Mouse (Mus musculus): Measurements from ENCODE around the gene Amh. TPM values are rescaled to one million over a fixed set of nuclear protein-coding genes. Genes with fewer than 3 reads are reported as not detected.

Gene Amh
- total and polyA plus RNA-seq, 2 experiments from 2014 or later, result 0.18 to 4.0 TPM

- WGBS, result 70% methylated on average over 12 of the region's 12 CpGs
These were observed 40.7 kb downstream of the Amh start for GRCm38 (mm10) chr10:80845732-80846131.

GRCm38 (mm10) chr10:80848571-80848970 is 43.5 kb downstream of the Amh start:
- Histone ChIP-seq H3K4me1 (ENCODE audit: control insufficient read depth, insufficient read depth) (peaks cover 8% of the 10 kb centered on the region), H3K4me3 (ENCODE audit: low read depth, low read length) (no peak overlapping the region), H3K4me2 (ENCODE audit: low read depth, low read length) (no peak overlapping the region), H3K9ac (replicated peaks; ENCODE audit: low read depth, low read length) (no peak overlapping the region), H3K36me3 (replicated peaks; ENCODE audit: control insufficient read depth, insufficient read depth, low read length) (peaks cover 17% of the 10 kb centered on the region), H3K27me3 (ENCODE audit: control insufficient read depth, insufficient read depth, low read length) (peaks cover 16% of the 10 kb centered on the region), H3K9me3 (replicated peaks; ENCODE audit: control insufficient read depth, low read length) (no peaks in the 10 kb centered on the region), H3K27ac (ENCODE audit: low read depth) (no peak overlapping the region)
- no peak for TF ChIP-seq CTCF (IDR thresholded peaks at IDR 0.05; ENCODE audit: low read depth)
- no peak for TF ChIP-seq EP300 (IDR thresholded peaks at IDR 0.05; ENCODE audit: low read depth)
- ATAC-seq (ENCODE audit: insufficient read depth, low read depth), result peak; percentile 43
- no peak for DNase-seq (ENCODE audit: low spot score)
- WGBS, result 9% methylated on average over 10 of the region's 10 CpGs

More at GRCm38 (mm10) chr10:80845732-80846131, 40.7 kb downstream of the Amh start:
- Histone ChIP-seq H3K9ac (replicated peaks; ENCODE audit: low read depth, low read length) (no peak overlapping the region), H3K36me3 (replicated peaks; ENCODE audit: control insufficient read depth, insufficient read depth, low read length) (no peaks in the 10 kb centered on the region), H3K4me3 (ENCODE audit: low read depth, low read length) (no peak overlapping the region), H3K4me2 (ENCODE audit: low read depth, low read length) (no peak overlapping the region), H3K27ac (ENCODE audit: low read depth) (no peak overlapping the region), H3K9me3 (replicated peaks; ENCODE audit: control insufficient read depth, low read length) (no peaks in the 10 kb centered on the region), H3K27me3 (ENCODE audit: control insufficient read depth, insufficient read depth, low read length) (peaks cover 30% of the 10 kb centered on the region), H3K4me1 (ENCODE audit: control insufficient read depth, insufficient read depth) (peaks cover 9% of the 10 kb centered on the region)
- ATAC-seq (ENCODE audit: insufficient read depth, low read depth) (no peak), DNase-seq (ENCODE audit: low spot score) (no peak)
- TF ChIP-seq EP300 (IDR thresholded peaks at IDR 0.05; ENCODE audit: low read depth), result no peak
- TF ChIP-seq CTCF (IDR thresholded peaks at IDR 0.05; ENCODE audit: low read depth), result no peak

- H3K4me3 ChIP-seq (ENCODE audit: low read depth, low read length), result peak within 1 kb of the TSS; percentile 72
- H3K36me3 ChIP-seq (replicated peaks; ENCODE audit: control insufficient read depth, insufficient read depth, low read length), result peaks cover 17% of the 10 kb centered on the region
- no peak within 1 kb of the TSS for H3K27ac ChIP-seq (ENCODE audit: low read depth)
- peak; percentile 92 for ATAC-seq (ENCODE audit: insufficient read depth, low read depth)
- DNase-seq (ENCODE audit: low spot score), result peak; percentile 93
- H3K4me1 ChIP-seq (ENCODE audit: control insufficient read depth, insufficient read depth), result peaks cover 13% of the 10 kb centered on the region; the same call in 1 of the 2 replicates
- peak within 1 kb of the TSS; percentile 93 for H3K4me2 ChIP-seq (ENCODE audit: low read depth, low read length)
- no peak for TF ChIP-seq EP300 (IDR thresholded peaks at IDR 0.05; ENCODE audit: low read depth)
- TF ChIP-seq CTCF (IDR thresholded peaks at IDR 0.05; ENCODE audit: low read depth), result no peak
- no peaks in the 10 kb centered on the region for H3K27me3 ChIP-seq (ENCODE audit: control insufficient read depth, insufficient read depth, low read length)
- H3K9me3 ChIP-seq (replicated peaks; ENCODE audit: control insufficient read depth, low read length), result no peaks in the 10 kb centered on the region
- peak within 1 kb of the TSS; percentile 68 for H3K9ac ChIP-seq (replicated peaks; ENCODE audit: low read depth, low read length)
- WGBS, result under 1% methylated on average over 81 of the region's 81 CpGs
These were observed 50.1 kb downstream of the Amh start, which contains the start of the genes Lsm7 and Sppl2b for GRCm38 (mm10) chr10:80854913-80855748. Gene Lsm7, minus strand, starts transcription at chr10:80855209. Gene Sppl2b, plus strand, starts transcription at chr10:80855275.

GRCm38 (mm10) chr10:80855749-80856073 is 50.7 kb downstream of the Amh start:
- 16% methylated on average over 11 of the region's 11 CpGs for WGBS
- Histone ChIP-seq H3K4me1 (ENCODE audit: control insufficient read depth, insufficient read depth) (peaks cover 13% of the 10 kb centered on the region; the same call in 1 of the 2 replicates), H3K9me3 (replicated peaks; ENCODE audit: control insufficient read depth, low read length) (no peaks in the 10 kb centered on the region), H3K4me2 (ENCODE audit: low read depth, low read length) (peak overlapping the region; percentile 93), H3K36me3 (replicated peaks; ENCODE audit: control insufficient read depth, insufficient read depth, low read length) (peaks cover 17% of the 10 kb centered on the region), H3K27me3 (ENCODE audit: control insufficient read depth, insufficient read depth, low read length) (no peaks in the 10 kb centered on the region), H3K27ac (ENCODE audit: low read depth) (no peak overlapping the region), H3K9ac (replicated peaks; ENCODE audit: low read depth, low read length) (peak overlapping the region; percentile 68), H3K4me3 (ENCODE audit: low read depth, low read length) (peak overlapping the region; percentile 72)
- DNase-seq (ENCODE audit: low spot score) (no peak), ATAC-seq (ENCODE audit: insufficient read depth, low read depth) (no peak)
- no peak for TF ChIP-seq EP300 (IDR thresholded peaks at IDR 0.05; ENCODE audit: low read depth)
- no peak for TF ChIP-seq CTCF (IDR thresholded peaks at IDR 0.05; ENCODE audit: low read depth)

GRCm38 (mm10) chr10:80856267-80856666 is 51.2 kb downstream of the Amh start:
- Histone ChIP-seq H3K4me2 (ENCODE audit: low read depth, low read length) (peak overlapping the region; percentile 93), H3K27ac (ENCODE audit: low read depth) (no peak overlapping the region), H3K27me3 (ENCODE audit: control insufficient read depth, insufficient read depth, low read length) (no peaks in the 10 kb centered on the region), H3K9ac (replicated peaks; ENCODE audit: low read depth, low read length) (no peak overlapping the region), H3K36me3 (replicated peaks; ENCODE audit: control insufficient read depth, insufficient read depth, low read length) (peaks cover 17% of the 10 kb centered on the region), H3K9me3 (replicated peaks; ENCODE audit: control insufficient read depth, low read length) (no peaks in the 10 kb centered on the region), H3K4me1 (ENCODE audit: control insufficient read depth, insufficient read depth) (peaks cover 13% of the 10 kb centered on the region; the same call in 1 of the 2 replicates), H3K4me3 (ENCODE audit: low read depth, low read length) (no peak overlapping the region)
- TF ChIP-seq EP300 (IDR thresholded peaks at IDR 0.05; ENCODE audit: low read depth), result no peak
- 0 out of 2 replicates have a peak, but pooled peaks have one; percentile 8 for TF ChIP-seq CTCF (IDR thresholded peaks at IDR 0.05; ENCODE audit: low read depth)
- no peak for ATAC-seq (ENCODE audit: insufficient read depth, low read depth)
- WGBS, result 62% methylated on average over 3 of the region's 3 CpGs
- no peak for DNase-seq (ENCODE audit: low spot score)

Data from heart, postnatal 0 days (tissue).